7 mouse cellular contexts compared by ENCODE assay signal in the genomic region with DNA sequence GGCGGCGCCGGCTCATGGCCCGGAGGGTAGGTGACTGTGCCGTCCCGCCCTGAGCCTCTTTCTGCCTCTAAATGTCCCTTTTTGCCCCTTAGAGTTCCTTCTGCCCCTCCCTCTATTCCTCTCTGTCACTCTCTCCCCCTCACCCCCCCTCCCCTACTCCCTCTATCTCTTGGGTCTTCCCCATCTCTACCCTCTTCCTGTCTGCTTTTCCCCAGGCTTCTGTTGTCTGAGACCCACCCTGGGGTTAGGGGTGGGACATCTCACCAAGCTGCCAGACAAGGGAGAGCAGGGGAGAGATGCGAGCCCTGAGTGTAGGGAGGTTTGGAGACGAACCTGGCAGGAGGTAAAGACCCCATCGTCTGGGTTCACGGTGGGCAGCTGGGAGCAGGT. TPM values are rescaled to one million over a fixed set of nuclear protein-coding genes. Genes with fewer than 3 reads are reported as not detected.
A peak's percentile ranks its signal among the peaks of the same experiment; 100 is the strongest.
DNase-seq lines count a peak whose midpoint lies in the region; ATAC-seq and TF ChIP-seq lines count a peak whose summit lies in the region.

No protein-coding gene starts in this region.

- peak overlapping the region; percentile 60; the same call in 1 of the 2 replicates for H3K27ac ChIP-seq in lung, embryonic 14.5 days (ENCODE audit: low read depth)
- H3K27ac ChIP-seq in embryonic facial prominence, embryonic 14.5 days (replicated peaks; ENCODE audit: low read depth, low read length): peak overlapping the region; percentile 54; the same call in 1 of the 2 replicates
- no peak overlapping the region for H3K27ac ChIP-seq in limb, embryonic 13.5 days
- 0 out of 2 replicates have a peak overlapping the region, but pooled peaks have one; percentile 26 for H3K27ac ChIP-seq in stomach, embryonic 15.5 days

- H3K4me3 ChIP-seq in lung, embryonic 14.5 days (ENCODE audit: low read depth, low read length): peak overlapping the region; percentile 60
- peak overlapping the region; percentile 69 for H3K4me3 ChIP-seq in embryonic facial prominence, embryonic 14.5 days (ENCODE audit: low read depth, low read length)
- H3K4me3 ChIP-seq in limb, embryonic 13.5 days: peak overlapping the region; percentile 52
- peak overlapping the region; percentile 69 for H3K4me3 ChIP-seq in stomach, embryonic 15.5 days (replicated peaks)

- H3K4me1 ChIP-seq in lung, embryonic 14.5 days (ENCODE audit: insufficient read depth): no peaks in the 10 kb centered on the region
- 0 out of 2 replicates have a peak, but pooled peaks cover 4% of the 10 kb centered on the region for H3K4me1 ChIP-seq in embryonic facial prominence, embryonic 14.5 days (ENCODE audit: control insufficient read depth, insufficient read depth, low read length)
- peaks cover 15% of the 10 kb centered on the region for H3K4me1 ChIP-seq in limb, embryonic 13.5 days
- H3K4me1 ChIP-seq in stomach, embryonic 15.5 days: peaks cover 15% of the 10 kb centered on the region; the same call in 1 of the 2 replicates

- DNase-seq in lung, embryonic 14.5 days: no peak
- no peak for DNase-seq in lung, postnatal 10 days
- no peak for DNase-seq in embryonic facial prominence, embryonic 14.5 days (ENCODE audit: low spot score)
- no peak for DNase-seq in c-Kit-positive CD71-positive TER-119-positive erythroid progenitor cells, embryonic 14.5 days (ENCODE audit: low spot score)
- no peak for DNase-seq in kidney, adult 18-20 months

- H3K36me3 ChIP-seq in lung, embryonic 14.5 days (ENCODE audit: insufficient read depth): no peaks in the 10 kb centered on the region
- peaks cover 19% of the 10 kb centered on the region; the same call in 1 of the 2 replicates for H3K36me3 ChIP-seq in embryonic facial prominence, embryonic 14.5 days (ENCODE audit: control insufficient read depth, insufficient read depth, low read length)
- H3K36me3 ChIP-seq in limb, embryonic 13.5 days: no peaks in the 10 kb centered on the region
- H3K36me3 ChIP-seq in stomach, embryonic 15.5 days: 0 out of 2 replicates have a peak, but pooled peaks cover 7% of the 10 kb centered on the region

- no peaks in the 10 kb centered on the region for H3K27me3 ChIP-seq in lung, embryonic 14.5 days (ENCODE audit: insufficient read depth, low read length)
- H3K27me3 ChIP-seq in embryonic facial prominence, embryonic 14.5 days (replicated peaks; ENCODE audit: control insufficient read depth, insufficient read depth, low read length): no peaks in the 10 kb centered on the region
- peaks cover 68% of the 10 kb centered on the region for H3K27me3 ChIP-seq in limb, embryonic 13.5 days
- no peaks in the 10 kb centered on the region for H3K27me3 ChIP-seq in stomach, embryonic 15.5 days (replicated peaks)

- no peaks in the 10 kb centered on the region for H3K9me3 ChIP-seq in lung, embryonic 14.5 days (ENCODE audit: low read depth, low read length)
- H3K9me3 ChIP-seq in embryonic facial prominence, embryonic 14.5 days (ENCODE audit: control insufficient read depth, low read length): no peaks in the 10 kb centered on the region
- no peaks in the 10 kb centered on the region for H3K9me3 ChIP-seq in limb, embryonic 13.5 days
- no peaks in the 10 kb centered on the region for H3K9me3 ChIP-seq in stomach, embryonic 15.5 days

- WGBS in lung, embryonic 14.5 days: under 1% methylated on average over 10 of the region's 10 CpGs
- WGBS in embryonic facial prominence, embryonic 14.5 days: 2% methylated on average over 4 of the region's 10 CpGs
- under 1% methylated on average over 10 of the region's 10 CpGs for WGBS in limb, embryonic 13.5 days
- WGBS in stomach, embryonic 15.5 days: 1% methylated on average over 10 of the region's 10 CpGs

- ATAC-seq in lung, embryonic 14.5 days (ENCODE audit: insufficient read depth): peak; percentile 21
- peak; percentile 41 for ATAC-seq in embryonic facial prominence, embryonic 14.5 days (ENCODE audit: low read depth)
- no peak for ATAC-seq in limb, embryonic 13.5 days (ENCODE audit: low FRiP score, low read depth)
- ATAC-seq in stomach, embryonic 15.5 days (ENCODE audit: insufficient read depth, low FRiP score, low read depth): 0 out of 2 replicates have a peak, but pooled peaks have one; percentile 27

- H3K9ac ChIP-seq in lung, embryonic 14.5 days: peak overlapping the region; percentile 66
- peak overlapping the region; percentile 81 for H3K9ac ChIP-seq in embryonic facial prominence, embryonic 14.5 days (ENCODE audit: low read depth, low read length)
- peak overlapping the region; percentile 73 for H3K9ac ChIP-seq in limb, embryonic 13.5 days
- peak overlapping the region; percentile 40; the same call in 1 of the 2 replicates for H3K9ac ChIP-seq in stomach, embryonic 15.5 days

- H3K4me2 ChIP-seq in lung, embryonic 14.5 days: peak overlapping the region; percentile 75
- H3K4me2 ChIP-seq in embryonic facial prominence, embryonic 14.5 days (ENCODE audit: low read depth, low read length): peak overlapping the region; percentile 77
- H3K4me2 ChIP-seq in limb, embryonic 13.5 days (replicated peaks): peak overlapping the region; percentile 79
- peak overlapping the region; percentile 80 for H3K4me2 ChIP-seq in stomach, embryonic 15.5 days

- no peak for TF ChIP-seq CTCF in lung, embryonic 14.5 days (IDR thresholded peaks at IDR 0.05; ENCODE audit: low read depth)

RNA-seq across cellular contexts. Expression of a gene that starts 0.6 kb away (rescaled TPM):
- polyA plus RNA-seq in lung, embryonic 14.5 days (2014; fragmentation: Nextera tagmentation; extraction: Ambion mirVana): 21.0 and 24.9 TPM in 2 replicates
- polyA plus RNA-seq in embryonic facial prominence, embryonic 14.5 days (2014; fragmentation: Nextera tagmentation; extraction: Ambion mirVana): 29.5 and 35.5 TPM in 2 replicates
- 14.2 and 15.6 TPM in 2 replicates for polyA plus RNA-seq in limb, embryonic 13.5 days (2015; fragmentation: Nextera tagmentation; extraction: Ambion mirVana)
- polyA plus RNA-seq in stomach, embryonic 15.5 days (2015; fragmentation: Nextera tagmentation; extraction: Ambion mirVana): 28.2 and 28.8 TPM in 2 replicates

RNA-seq across cellular contexts. Expression of a gene that starts 45.9 kb away (rescaled TPM):
- 0.12 and 0.17 TPM in 2 replicates for polyA plus RNA-seq in lung, embryonic 14.5 days (2014; fragmentation: Nextera tagmentation; extraction: Ambion mirVana)
- 0.28 and 0.29 TPM in 2 replicates for polyA plus RNA-seq in embryonic facial prominence, embryonic 14.5 days (2014; fragmentation: Nextera tagmentation; extraction: Ambion mirVana)
- 0.14 and 0.28 TPM in 2 replicates for polyA plus RNA-seq in limb, embryonic 13.5 days (2015; fragmentation: Nextera tagmentation; extraction: Ambion mirVana)
- polyA plus RNA-seq in stomach, embryonic 15.5 days (2015; fragmentation: Nextera tagmentation; extraction: Ambion mirVana): 0.30 and 0.35 TPM in 2 replicates

RNA-seq across cellular contexts. Expression of a gene that starts 46.3 kb away (rescaled TPM):
- polyA plus RNA-seq in lung, embryonic 14.5 days (2014; fragmentation: Nextera tagmentation; extraction: Ambion mirVana): 11.2 and 13.8 TPM in 2 replicates
- 9.2 and 11.3 TPM in 2 replicates for polyA plus RNA-seq in embryonic facial prominence, embryonic 14.5 days (2014; fragmentation: Nextera tagmentation; extraction: Ambion mirVana)
- polyA plus RNA-seq in limb, embryonic 13.5 days (2015; fragmentation: Nextera tagmentation; extraction: Ambion mirVana): 13.1 and 14.5 TPM in 2 replicates
- polyA plus RNA-seq in stomach, embryonic 15.5 days (2015; fragmentation: Nextera tagmentation; extraction: Ambion mirVana): 37.9 and 55.3 TPM in 2 replicates

RNA-seq across cellular contexts. Expression of a gene that starts 55.8 kb away (rescaled TPM):
- polyA plus RNA-seq in lung, embryonic 14.5 days (2014; fragmentation: Nextera tagmentation; extraction: Ambion mirVana): 26.6 and 26.7 TPM in 2 replicates
- polyA plus RNA-seq in embryonic facial prominence, embryonic 14.5 days (2014; fragmentation: Nextera tagmentation; extraction: Ambion mirVana): 24.1 and 27.8 TPM in 2 replicates
- polyA plus RNA-seq in limb, embryonic 13.5 days (2015; fragmentation: Nextera tagmentation; extraction: Ambion mirVana): 38.7 and 40.5 TPM in 2 replicates
- polyA plus RNA-seq in stomach, embryonic 15.5 days (2015; fragmentation: Nextera tagmentation; extraction: Ambion mirVana): 29.5 and 29.9 TPM in 2 replicates
